Mouse (Mus musculus): Measurements from ENCODE around the gene Olfr175-ps1. TPM values are rescaled to one million over a fixed set of nuclear protein-coding genes. Genes with fewer than 3 reads are reported as not detected.

Olfr175-ps1 gene
- not detected for total RNA-seq (2021)

GRCm38 (mm10) chr16:58826732-58827319 is at the start of gene Olfr175-ps1:
Olfr175-ps1 (minus strand) TSS chr16:58826782.
- no peak for DNase-seq
- intact Hi-C loops (cut with DNase I) = no loop called here

GRCm38 (mm10) chr16:58874668-58875067 is 48.1 kb upstream of the Olfr175-ps1 start, which contains the start of gene Olfr177:
Olfr177 (minus strand) TSS chr16:58874768.
- no peak for DNase-seq
- intact Hi-C loops (cut with DNase I) = no loop called here

GRCm38 (mm10) chr16:58861479-58861878 is 34.9 kb upstream of the Olfr175-ps1 start:
- no peak for DNase-seq
- intact Hi-C loops (cut with DNase I) = no loop called here

- no peak for DNase-seq
- intact Hi-C loops (cut with DNase I) = no loop called here
These were observed 33.6 kb upstream of the Olfr175-ps1 start for GRCm38 (mm10) chr16:58860032-58860737.

GRCm38 (mm10) chr16:58800168-58800567 is 26.4 kb downstream of the Olfr175-ps1 start, which contains the start of gene Olfr173:
Olfr173 (minus strand) TSS chr16:58800268.
- DNase-seq = no peak
- intact Hi-C loops (cut with DNase I) = no loop called here

Other genes with a start within 250 kb of the Olfr175-ps1 start
- gene Gm813, start 209.8 kb downstream of the Olfr175-ps1 start, total RNA-seq (2021) = not detected
- gene E330017A01Rik, start 188.0 kb downstream of the Olfr175-ps1 start, total RNA-seq (2021) = not detected
- gene Cpox, start 156.5 kb downstream of the Olfr175-ps1 start, total RNA-seq (2021) = 10 to 100 TPM; 39.8 to 40.0 TPM
- not detected for gene Gpr15, start 107.7 kb downstream of the Olfr175-ps1 start, total RNA-seq (2021)
- gene Cldnd1, start 98.9 kb downstream of the Olfr175-ps1 start, total RNA-seq (2021) = 10 to 100 TPM; 51.7 to 51.9 TPM
- not detected for gene Olfr172, start 63.6 kb downstream of the Olfr175-ps1 start, total RNA-seq (2021)
- gene Olfr173, start 26.5 kb downstream of the Olfr175-ps1 start, total RNA-seq (2021) = not detected
- gene Olfr177, start 48.0 kb upstream of the Olfr175-ps1 start, total RNA-seq (2021) = not detected
- gene Olfr178, start 65.3 kb upstream of the Olfr175-ps1 start, total RNA-seq (2021) = not detected
- not detected for gene Olfr181, start 102.0 kb upstream of the Olfr175-ps1 start, total RNA-seq (2021)
- gene Olfr180, start 102.6 kb upstream of the Olfr175-ps1 start, total RNA-seq (2021) = not detected
- not detected for gene Olfr183, start 168.6 kb upstream of the Olfr175-ps1 start, total RNA-seq (2021)
- gene Olfr186, start 203.5 kb upstream of the Olfr175-ps1 start, total RNA-seq (2021) = not detected
- gene Olfr187, start 213.0 kb upstream of the Olfr175-ps1 start, total RNA-seq (2021) = not detected